ENCODE assay signal across 23 mouse cellular contexts in the genomic region with DNA sequence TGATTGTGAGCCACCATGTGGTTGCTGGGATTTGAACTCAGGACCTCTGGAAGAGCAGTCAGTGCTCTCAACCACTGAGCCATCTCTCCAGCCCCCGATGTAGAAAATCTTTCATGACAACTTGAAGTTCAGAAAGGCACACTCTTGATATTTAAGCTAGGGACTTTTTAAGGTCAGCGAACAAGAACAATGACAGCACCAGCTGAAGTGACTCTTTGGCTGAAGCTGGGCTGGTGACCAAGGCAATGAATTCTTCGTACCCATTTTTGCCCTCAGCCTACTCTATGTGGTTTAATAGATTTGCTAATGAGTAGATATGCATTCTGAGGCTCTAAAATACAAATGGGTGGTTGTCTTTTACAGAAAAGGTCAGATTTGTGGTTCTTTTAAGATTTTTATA. TPM values are rescaled to one million over a fixed set of nuclear protein-coding genes. Genes with fewer than 3 reads are reported as not detected.
DNase-seq lines count a peak whose midpoint lies in the region; ATAC-seq and TF ChIP-seq lines count a peak whose summit lies in the region.
"Had no signal": no experiment of that assay in that cellular context is flagged by ENCODE, and none has a peak within 500 bp of the region (broad histone marks: within the 10 kb centered on the region; RNA-seq: fewer than 3 reads in every experiment).

No protein-coding gene starts in this region.

- no peak overlapping the region for H3K4me3 ChIP-seq in midbrain, embryonic 11.5 days (ENCODE audit: low read depth, low read length)
- no peak overlapping the region for H3K4me3 ChIP-seq in midbrain, embryonic 15.5 days
- H3K4me3 ChIP-seq: embryonic facial prominence, embryonic 13.5 days; embryonic facial prominence, embryonic 15.5 days; erythroblast, embryonic 14.5 days; forebrain, embryonic 10.5 days; forebrain, embryonic 12.5 days had no signal

- H3K4me2 ChIP-seq in midbrain, embryonic 11.5 days: no peak overlapping the region
- H3K4me2 ChIP-seq in midbrain, embryonic 15.5 days: no peak overlapping the region
- H3K4me2 ChIP-seq: embryonic facial prominence, embryonic 13.5 days; embryonic facial prominence, embryonic 15.5 days; forebrain, embryonic 12.5 days had no signal

- POLR2A ChIA-PET in Patski (lab: Charles Lee): no interaction called here

- no peak overlapping the region for H3K9ac ChIP-seq in midbrain, embryonic 11.5 days (ENCODE audit: low read length)
- no peak overlapping the region for H3K9ac ChIP-seq in midbrain, embryonic 15.5 days
- H3K9ac ChIP-seq: embryonic facial prominence, embryonic 13.5 days; embryonic facial prominence, embryonic 15.5 days; forebrain, embryonic 12.5 days had no signal

- ATAC-seq in midbrain, embryonic 11.5 days (ENCODE audit: low FRiP score): no peak
- ATAC-seq in midbrain, embryonic 15.5 days (replicated peaks): no peak
- no peak for ATAC-seq in Patski
- ATAC-seq: forebrain, embryonic 14.5 days; forebrain, embryonic 16.5 days had no signal

- in situ Hi-C loops in Patski (cut with MboI; ENCODE audit: low pct_unique_long_range_greater_than_20kb): no loop called here

- WGBS in midbrain, embryonic 11.5 days: 95% methylated on average over 3 of the region's 3 CpGs
- WGBS in midbrain, embryonic 15.5 days: 77% methylated on average over 3 of the region's 3 CpGs

- no peak overlapping the region for H3K27ac ChIP-seq in midbrain, embryonic 11.5 days (ENCODE audit: low read depth, low read length)
- H3K27ac ChIP-seq in midbrain, embryonic 15.5 days: no peak overlapping the region
- H3K27ac ChIP-seq: embryonic facial prominence, embryonic 13.5 days; embryonic facial prominence, embryonic 15.5 days; forebrain, embryonic 10.5 days; forebrain, embryonic 12.5 days had no signal

- no peaks in the 10 kb centered on the region for H3K36me3 ChIP-seq in midbrain, embryonic 11.5 days (ENCODE audit: control insufficient read depth, insufficient read depth, low read length)
- no peaks in the 10 kb centered on the region for H3K36me3 ChIP-seq in midbrain, embryonic 15.5 days (replicated peaks)
- H3K36me3 ChIP-seq: embryonic facial prominence, embryonic 13.5 days; embryonic facial prominence, embryonic 15.5 days; forebrain, embryonic 10.5 days; forebrain, embryonic 12.5 days had no signal

- no peaks in the 10 kb centered on the region for H3K4me1 ChIP-seq in midbrain, embryonic 11.5 days (ENCODE audit: control insufficient read depth, insufficient read depth, low read length)
- H3K4me1 ChIP-seq in midbrain, embryonic 15.5 days: no peaks in the 10 kb centered on the region
- H3K4me1 ChIP-seq: embryonic facial prominence, embryonic 13.5 days; embryonic facial prominence, embryonic 15.5 days; forebrain, embryonic 10.5 days; forebrain, embryonic 12.5 days had no signal

- H3K27me3 ChIP-seq in midbrain, embryonic 11.5 days (ENCODE audit: control insufficient read depth, insufficient read depth, low read length): no peaks in the 10 kb centered on the region
- no peaks in the 10 kb centered on the region for H3K27me3 ChIP-seq in midbrain, embryonic 15.5 days (replicated peaks)
- no peaks in the 10 kb centered on the region for H3K27me3 ChIP-seq in Patski
- H3K27me3 ChIP-seq: embryonic facial prominence, embryonic 13.5 days; embryonic facial prominence, embryonic 15.5 days; forebrain, embryonic 12.5 days had no signal

- DNase-seq in midbrain, embryonic 11.5 days (ENCODE audit: low spot score, missing footprints): peak; percentile 86
- no peak for DNase-seq in Patski (ENCODE audit: low read depth, low spot score)
- DNase-seq in retina, postnatal 1 day: peak; percentile 37
- DNase-seq in thymus, postnatal 25 days: no peak
- no peak for DNase-seq in lung, postnatal 36 days
- DNase-seq: adrenal gland, adult 2 months; adrenal gland, postnatal 10 days; adrenal gland, postnatal 25 days; cerebellum, adult 11 months; cerebellum, adult 18-20 months; cerebellum, adult 8-10 months; cerebellum, adult 9-11 months; cerebellum, postnatal 14 days; cerebellum, postnatal 36 days; embryo, embryonic 11 days had no signal

- CTCF ChIA-PET in Patski (lab: Charles Lee): interaction anchor here (1.9 kb wide), 1 partner anchor 8 kb away, joined by 4 read pairs; no protein-coding TSS in a partner anchor

- H3K9me3 ChIP-seq in midbrain, embryonic 11.5 days (ENCODE audit: control insufficient read depth, low read length): no peaks in the 10 kb centered on the region
- no peaks in the 10 kb centered on the region for H3K9me3 ChIP-seq in midbrain, embryonic 15.5 days
- H3K9me3 ChIP-seq: embryonic facial prominence, embryonic 13.5 days; embryonic facial prominence, embryonic 15.5 days; forebrain, embryonic 10.5 days; forebrain, embryonic 12.5 days had no signal

- peak; percentile 8 for TF ChIP-seq CTCF in Patski (IDR thresholded peaks at IDR 0.05)

RNA-seq across cellular contexts. Expression of gene Galm, which starts 6.9 kb away (rescaled TPM):
- 7.1 and 7.6 TPM in 2 replicates for polyA plus RNA-seq in midbrain, embryonic 11.5 days (2014; fragmentation: Nextera tagmentation; extraction: Ambion mirVana)
- 1.5 and 2.0 TPM in 2 replicates for polyA plus RNA-seq in midbrain, embryonic 15.5 days (2015; fragmentation: Nextera tagmentation; extraction: Ambion mirVana)
- polyA plus RNA-seq in Patski (2021): 45.3 TPM
- polyA plus RNA-seq: erythroblast, embryonic 14.5 days had no signal

RNA-seq across cellular contexts. Expression of gene Hnrnpll, which starts 58.3 kb away (rescaled TPM):
- polyA plus RNA-seq in midbrain, embryonic 11.5 days (2014; fragmentation: Nextera tagmentation; extraction: Ambion mirVana): 130 and 132 TPM in 2 replicates
- 63.7 and 65.5 TPM in 2 replicates for polyA plus RNA-seq in midbrain, embryonic 15.5 days (2015; fragmentation: Nextera tagmentation; extraction: Ambion mirVana)
- polyA plus RNA-seq in Patski (2021): 65.9 TPM

Comparison
In these comparisons a context has a peak if more than half of its experiments do, and no peak if none do; other contexts are left out.
1. DNase-seq: peak in midbrain, embryonic 11.5 days (single experiment) and retina, postnatal 1 day (single experiment); none in Patski (single experiment), thymus, postnatal 25 days (single experiment) and lung, postnatal 36 days (single experiment).